Comparison of ENCODE assay signal across 7 mouse cellular contexts in genomic region chrX:159532427-159532810, GRCm38 (mm10). TPM values are rescaled to one million over a fixed set of nuclear protein-coding genes. Genes with fewer than 3 reads are reported as not detected.
A peak's percentile ranks its signal among the peaks of the same experiment; 100 is the strongest.
DNase-seq lines count a peak whose midpoint lies in the region; ATAC-seq lines count a peak whose summit lies in the region.

No protein-coding gene starts in this region.

- peak overlapping the region; percentile 64 for H3K4me3 ChIP-seq in intestine, embryonic 16.5 days (ENCODE audit: low read length)
- peak overlapping the region; percentile 63 for H3K4me3 ChIP-seq in midbrain, embryonic 11.5 days (ENCODE audit: low read depth, low read length)

- DNase-seq in adrenal gland, adult 8-10 months = peak; percentile 96
- DNase-seq in embryo, embryonic 9.5 days (ENCODE audit: extremely low spot score) = peak; percentile 94
- peak; percentile 92 to 96 for DNase-seq in gastrocnemius, postnatal 4 days (ENCODE audit: low spot score in 2 of 2)
- peak; percentile 90 to 93 for DNase-seq in left cerebral cortex, postnatal 36 days (ENCODE audit: low spot score in 2 of 2)
- DNase-seq in midbrain, embryonic 11.5 days (ENCODE audit: low spot score, missing footprints) = peak; percentile 99
- DNase-seq in skeletal muscle tissue, adult 2 months (ENCODE audit: low read depth, low spot score) = peak; percentile 92

- peak overlapping the region; percentile 66 for H3K27ac ChIP-seq in intestine, embryonic 16.5 days (ENCODE audit: low read length)
- peak overlapping the region; percentile 53; the same call in 1 of the 2 replicates for H3K27ac ChIP-seq in midbrain, embryonic 11.5 days (ENCODE audit: low read depth, low read length)

- no peaks in the 10 kb centered on the region for H3K36me3 ChIP-seq in intestine, embryonic 16.5 days (ENCODE audit: control insufficient read depth, insufficient read depth, low read length)
- no peaks in the 10 kb centered on the region for H3K36me3 ChIP-seq in midbrain, embryonic 11.5 days (ENCODE audit: control insufficient read depth, insufficient read depth, low read length)

- WGBS in intestine, embryonic 16.5 days = 21% methylated on average over 33 of the region's 38 CpGs
- 16% methylated on average over 31 of the region's 38 CpGs for WGBS in midbrain, embryonic 11.5 days

- intact Hi-C loops in left cerebral cortex, postnatal 36 days (cut with DNase I) = loop anchor here (5.0 kb wide), 2 partner anchors 75 to 430 kb away; no protein-coding TSS in a partner anchor

- H3K4me1 ChIP-seq in intestine, embryonic 16.5 days (ENCODE audit: control insufficient read depth, insufficient read depth, low read length) = no peaks in the 10 kb centered on the region
- no peaks in the 10 kb centered on the region for H3K4me1 ChIP-seq in midbrain, embryonic 11.5 days (ENCODE audit: control insufficient read depth, insufficient read depth, low read length)

- peak; percentile 99 for ATAC-seq in intestine, embryonic 16.5 days
- ATAC-seq in midbrain, embryonic 11.5 days (ENCODE audit: low FRiP score) = peak; percentile 98

- H3K27me3 ChIP-seq in intestine, embryonic 16.5 days (replicated peaks; ENCODE audit: control insufficient read depth, insufficient read depth, low read length) = no peaks in the 10 kb centered on the region
- no peaks in the 10 kb centered on the region for H3K27me3 ChIP-seq in midbrain, embryonic 11.5 days (ENCODE audit: control insufficient read depth, insufficient read depth, low read length)

- peak overlapping the region; percentile 70 for H3K9ac ChIP-seq in intestine, embryonic 16.5 days (ENCODE audit: low read depth, low read length)
- H3K9ac ChIP-seq in midbrain, embryonic 11.5 days (ENCODE audit: low read length) = peak overlapping the region; percentile 70

- H3K4me2 ChIP-seq in intestine, embryonic 16.5 days (ENCODE audit: low read depth, low read length) = peak overlapping the region; percentile 60; the same call in 1 of the 2 replicates
- H3K4me2 ChIP-seq in midbrain, embryonic 11.5 days = peak overlapping the region; percentile 43

- H3K9me3 ChIP-seq in intestine, embryonic 16.5 days (ENCODE audit: control insufficient read depth, low read length) = no peaks in the 10 kb centered on the region
- H3K9me3 ChIP-seq in midbrain, embryonic 11.5 days (ENCODE audit: control insufficient read depth, low read length) = no peaks in the 10 kb centered on the region

RNA-seq across cellular contexts. Expression of gene Bclaf3, which starts 5.9 kb away (rescaled TPM):
- 10 to 100 TPM in 3 of 4 experiments, 1 to 10 TPM in 1; 8.2 to 12.9 (median 10.6) TPM for total RNA-seq in adrenal gland, adult 8-10 months (2022)
- total RNA-seq in gastrocnemius, postnatal 4 days (2021) = 1 to 10 TPM; 5.9 to 6.8 TPM
- 10.2 and 10.8 TPM in 2 replicates for polyA plus RNA-seq in intestine, embryonic 16.5 days (2015; fragmentation: Nextera tagmentation; extraction: Ambion mirVana)
- total RNA-seq in left cerebral cortex, postnatal 36 days (2021) = 10 to 100 TPM in 1 of 2 experiments, 1 to 10 TPM in 1; 8.6 to 11.7 TPM
- polyA plus RNA-seq in midbrain, embryonic 11.5 days (2014; fragmentation: Nextera tagmentation; extraction: Ambion mirVana) = 29.5 and 32.0 TPM in 2 replicates

Comparison
In these comparisons a context has a peak if more than half of its experiments do, and no peak if none do; other contexts are left out.
1. Peak in every context shown above with its lines: DNase-seq, ATAC-seq, H3K4me3 ChIP-seq and H3K27ac ChIP-seq.